Mouse (Mus musculus): ENCODE results near the gene Krtap5-3.
A peak's percentile ranks its signal among the peaks of the same experiment; 100 is the strongest.
"Not testable (repeated sequence)": the region's sequence is repeated elsewhere in the genome, so short reads cannot be mapped to it uniquely, and the experiment has no call there.

The Krtap5-3 gene

GRCm38 (mm10) chr7:142201064-142201463 lies at the start of gene Krtap5-3:
Krtap5-3 (plus strand) TSS chr7:142201364.
- no peak for DNase-seq

- no peak for DNase-seq
Observed at GRCm38 (mm10) chr7:142152191-142152590, 49.0 kb upstream of the Krtap5-3 start.

- DNase-seq = no peak
Observed at GRCm38 (mm10) chr7:142155308-142155707, 45.9 kb upstream of the Krtap5-3 start.

- DNase-seq = not testable (repeated sequence)
Observed at GRCm38 (mm10) chr7:142157013-142157412, 44.2 kb upstream of the Krtap5-3 start, which contains the start of gene Gm29735. Gm29735 (minus strand) TSS chr7:142157113.

- DNase-seq = no peak
Observed at GRCm38 (mm10) chr7:142159366-142159765, 41.8 kb upstream of the Krtap5-3 start.

- not testable (repeated sequence) for DNase-seq
Observed at GRCm38 (mm10) chr7:142165639-142166038, 35.5 kb upstream of the Krtap5-3 start, which contains the start of gene Gm4553. Gm4553 (minus strand) TSS chr7:142165739.

GRCm38 (mm10) chr7:142169836-142170235 lies 31.3 kb upstream of the Krtap5-3 start:
- no peak for DNase-seq

GRCm38 (mm10) chr7:142175905-142176304 lies 25.3 kb upstream of the Krtap5-3 start, which contains the start of gene Krtap5-2:
Krtap5-2 (minus strand) TSS chr7:142176005.
- DNase-seq = not testable (repeated sequence)

- no peak for DNase-seq
Observed at GRCm38 (mm10) chr7:142178685-142179084, 22.5 kb upstream of the Krtap5-3 start.

- DNase-seq = no peak
Observed at GRCm38 (mm10) chr7:142181021-142181420, 20.1 kb upstream of the Krtap5-3 start.

- no peak for DNase-seq
Observed at GRCm38 (mm10) chr7:142188156-142188555, 13.0 kb upstream of the Krtap5-3 start.

- no peak for DNase-seq
Observed at GRCm38 (mm10) chr7:142190289-142190688, 10.9 kb upstream of the Krtap5-3 start, which contains the start of gene Gm10153. Gm10153 (minus strand) TSS chr7:142190389.

- DNase-seq = no peak
Observed at GRCm38 (mm10) chr7:142198748-142199147, 2.4 kb upstream of the Krtap5-3 start.

GRCm38 (mm10) chr7:142205488-142205887 lies 4.3 kb downstream of the Krtap5-3 start:
- DNase-seq = no peak

GRCm38 (mm10) chr7:142206891-142207290 lies 5.7 kb downstream of the Krtap5-3 start:
- DNase-seq = not testable (repeated sequence)

GRCm38 (mm10) chr7:142211559-142211958 lies 10.4 kb downstream of the Krtap5-3 start, which contains the start of gene Gm7579:
Gm7579 (plus strand) TSS chr7:142211859.
- no peak for DNase-seq

GRCm38 (mm10) chr7:142212136-142212535 lies 11.0 kb downstream of the Krtap5-3 start:
- DNase-seq = not testable (repeated sequence)

GRCm38 (mm10) chr7:142224518-142224917 lies 23.4 kb downstream of the Krtap5-3 start:
- DNase-seq = no peak

GRCm38 (mm10) chr7:142229871-142230270 lies 28.7 kb downstream of the Krtap5-3 start, which contains the start of gene Krtap5-5:
Krtap5-5 (minus strand) TSS chr7:142229971.
- DNase-seq = not testable (repeated sequence)

GRCm38 (mm10) chr7:142231540-142231939 lies 30.4 kb downstream of the Krtap5-3 start:
- DNase-seq = no peak

GRCm38 (mm10) chr7:142240978-142241377 lies 39.8 kb downstream of the Krtap5-3 start, which contains the start of gene Gm40460:
Gm40460 (minus strand) TSS chr7:142241078.
- DNase-seq = no peak

GRCm38 (mm10) chr7:142249824-142250223 lies 48.7 kb downstream of the Krtap5-3 start:
- peak in 1 of 2 experiments; percentile 43 for DNase-seq
